Mouse (Mus musculus) kidney, adult 2 months (tissue): ENCODE measurements at regions not wholly inside any gene's neighbourhood (a gene's known extent, or its start where the extent isn't known, plus 50 kb on each side); places are given as distances from the start of the nearest gene placed in this dataset.

Experiments
- CTCF ChIP-seq: fragments of 200-500 bp; conservative IDR thresholded peaks from 2 replicates; pipeline ENCODE4 v1.5.1; 2011; ENCODE audit warnings: low read depth, mild to moderate bottlenecking, control low read depth, low read length, moderate library complexity, mixed read lengths; ENCODE audit not compliant: insufficient read depth, insufficient read length
- POLR2A ChIP-seq: fragments of 200-500 bp; IDR thresholded peaks from one replicate; pipeline ENCODE4 v1.6.1; 2011; ENCODE audit warnings: low read depth, low read length, control low read depth

DNA sequence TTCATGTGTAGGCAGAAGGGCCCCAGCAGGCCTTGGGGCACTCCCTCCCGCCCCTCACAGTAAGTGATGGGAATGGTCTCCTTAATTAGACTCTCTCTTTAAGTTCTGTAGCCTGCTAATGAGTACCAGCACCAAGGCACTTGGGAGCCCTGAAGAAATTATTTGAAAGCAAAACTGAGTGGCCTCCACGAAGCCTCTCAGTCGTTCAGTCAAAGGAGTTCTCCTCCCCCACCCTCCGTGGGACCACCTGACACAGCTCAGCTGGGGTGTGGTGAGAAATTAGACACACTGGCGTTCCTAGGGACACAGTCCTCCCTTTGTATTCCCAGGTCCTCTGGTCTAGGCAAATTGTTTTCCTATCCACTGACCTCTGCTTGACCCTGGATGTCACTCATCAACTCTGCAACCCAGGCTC is 623.4 kb downstream of the Sox6 start:
- no peak for TF ChIP-seq POLR2A
- no peak for TF ChIP-seq CTCF
